Mouse (Mus musculus) neural tube, embryonic 14.5 days (tissue): ENCODE measurements around the gene Btbd3. TPM values are rescaled to one million over a fixed set of nuclear protein-coding genes. Genes with fewer than 3 reads are reported as not detected.
"Not testable (repeated sequence)": the region's sequence is repeated elsewhere in the genome, so short reads cannot be mapped to it uniquely, and the experiment has no call there.

ENCODE experiments used
- ATAC-seq: fragments of 200-750 bp; cut with Nextera tagmentation; 2 replicates; pipeline ENCODE4 v1.8.0; 2017; ENCODE audit warnings: low read depth, mild to moderate bottlenecking, moderate TSS enrichment, moderate library complexity
- H3K27ac ChIP-seq: fragments of 300-500 bp; sonication (generic); 2 replicates; pipeline ENCODE4 v1.5.1; 2014; ENCODE audit warnings: low read depth, mild to moderate bottlenecking, control low read depth, low read length, moderate library complexity, mixed read lengths
- H3K27me3 ChIP-seq: fragments of 300-500 bp; sonication (generic); 2 replicates; pipeline ENCODE4 v1.6.1; 2014; ENCODE audit warnings: low read length; ENCODE audit not compliant: control insufficient read depth, insufficient read depth
- H3K36me3 ChIP-seq: fragments of 300-500 bp; sonication (generic); 2 replicates; pipeline ENCODE4 v1.6.1; 2014; ENCODE audit warnings: low read length, mixed read lengths; ENCODE audit not compliant: control insufficient read depth, insufficient read depth
- H3K4me1 ChIP-seq: fragments of 300-500 bp; sonication (generic); 2 replicates; pipeline ENCODE4 v1.6.1; 2014; ENCODE audit warnings: low read length; ENCODE audit not compliant: control insufficient read depth, insufficient read depth
- H3K4me2 ChIP-seq: fragments of 300-500 bp; sonication (generic); 2 replicates; pipeline ENCODE4 v1.6.1; 2014; ENCODE audit warnings: mild to moderate bottlenecking, low read depth, low read length, control low read depth
- H3K4me3 ChIP-seq: fragments of 300-500 bp; sonication (generic); 2 replicates; pipeline ENCODE4 v1.5.1; 2014; ENCODE audit warnings: low read depth, low read length, control low read depth, mixed read lengths
- H3K9ac ChIP-seq: fragments of 300-500 bp; sonication (generic); replicated peaks from 2 replicates; pipeline ENCODE4 v1.6.1; 2014; ENCODE audit warnings: low read depth, mild to moderate bottlenecking, control low read depth, low read length, mixed read lengths
- H3K9me3 ChIP-seq: fragments of 300-500 bp; sonication (generic); 2 replicates; pipeline ENCODE4 v1.6.1; 2016; ENCODE audit warnings: low read length; ENCODE audit not compliant: control insufficient read depth
- WGBS: fragments of 180-500 bp; shearing (Covaris S2); extraction: QIAGEN DNeasy Blood & Tissue Kit; methylation state at CpG from one replicate; pipeline ENCODE4 v1.1.7; 2014; 5-methylcytosine and 5-hydroxymethylcytosine counted together
- polyA plus RNA-seq: library from polyadenylated mRNA; unstranded; fragments of >200 nt; fragmentation: Nextera tagmentation; extraction: Ambion mirVana; gene quantifications from 2 replicates; pipeline ENCODE4 v1.2.1, GENCODE M21; 2014

The Btbd3 gene
- polyA plus RNA-seq, 1 experiment from 2014 or later: 26.1 TPM

DNA sequence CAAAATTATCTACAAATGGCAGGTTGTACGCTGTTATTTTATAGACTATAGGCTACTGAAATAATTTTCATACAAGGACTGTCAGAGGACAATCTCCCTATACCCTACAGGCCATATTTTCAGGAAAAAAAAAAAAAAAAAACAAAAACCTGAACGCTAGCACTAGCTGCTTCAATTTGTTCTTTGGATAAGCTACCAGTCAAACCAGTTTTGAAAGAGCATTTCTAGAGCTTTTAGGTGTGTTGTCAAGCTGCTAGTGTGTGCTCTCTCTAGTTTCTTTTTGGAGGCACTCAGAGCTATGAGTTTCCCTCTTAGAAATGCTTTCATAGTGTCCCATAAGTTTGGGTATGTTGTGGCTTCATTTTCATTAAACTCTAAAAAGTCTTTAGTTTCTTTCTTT, 77.8 kb downstream of the Btbd3 start:
- ATAC-seq, H3K27ac ChIP-seq, H3K27me3 ChIP-seq, H3K36me3 ChIP-seq, H3K4me1 ChIP-seq, H3K9ac ChIP-seq, H3K4me2 ChIP-seq, H3K9me3 ChIP-seq, H3K4me3 ChIP-seq: not testable (repeated sequence)
- WGBS: 84% methylated on average over 2 of the region's 2 CpGs

DNA sequence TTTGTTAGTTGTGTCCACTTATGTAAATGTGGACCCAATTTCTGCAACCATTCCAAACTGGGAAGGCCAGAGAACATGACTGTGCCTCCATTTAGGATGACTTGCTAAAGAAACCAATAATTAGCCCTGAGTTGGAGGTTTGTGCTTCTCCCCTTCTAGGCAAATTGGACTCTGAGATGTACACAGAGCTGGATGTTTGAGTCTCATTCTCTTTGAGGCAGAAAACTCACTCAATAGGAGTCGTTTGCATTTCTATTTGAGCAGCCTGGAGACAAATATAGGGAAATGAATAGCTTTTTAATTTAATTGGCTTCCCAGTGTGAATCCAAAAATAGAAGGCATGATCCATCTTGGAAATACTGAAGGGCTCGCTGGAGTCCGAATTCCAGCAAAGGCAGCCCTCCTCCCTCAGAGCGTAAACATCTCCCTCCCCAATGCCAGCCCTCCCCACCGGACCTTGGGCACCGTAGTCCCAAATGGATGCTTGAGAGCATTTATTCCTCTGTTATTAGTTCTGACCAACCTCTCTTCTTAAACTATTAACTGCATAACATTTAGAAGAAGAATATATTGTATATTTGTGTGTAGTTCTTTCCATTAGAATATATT, 81.6 kb downstream of the Btbd3 start:
- Histone ChIP-seq H3K27me3 (no peaks in the 10 kb centered on the region), H3K9ac (no peak overlapping the region), H3K4me2 (no peak overlapping the region), H3K36me3 (no peaks in the 10 kb centered on the region), H3K4me3 (no peak overlapping the region), H3K4me1 (no peaks in the 10 kb centered on the region), H3K9me3 (no peaks in the 10 kb centered on the region), H3K27ac (no peak overlapping the region)
- no peak for ATAC-seq
- WGBS: 49% methylated on average over 6 of the region's 6 CpGs

- no peak for ATAC-seq
- H3K4me3 ChIP-seq: no peak overlapping the region
Observed at GRCm38 (mm10) chr2:138338524-138338923, 82.2 kb downstream of the Btbd3 start.

DNA sequence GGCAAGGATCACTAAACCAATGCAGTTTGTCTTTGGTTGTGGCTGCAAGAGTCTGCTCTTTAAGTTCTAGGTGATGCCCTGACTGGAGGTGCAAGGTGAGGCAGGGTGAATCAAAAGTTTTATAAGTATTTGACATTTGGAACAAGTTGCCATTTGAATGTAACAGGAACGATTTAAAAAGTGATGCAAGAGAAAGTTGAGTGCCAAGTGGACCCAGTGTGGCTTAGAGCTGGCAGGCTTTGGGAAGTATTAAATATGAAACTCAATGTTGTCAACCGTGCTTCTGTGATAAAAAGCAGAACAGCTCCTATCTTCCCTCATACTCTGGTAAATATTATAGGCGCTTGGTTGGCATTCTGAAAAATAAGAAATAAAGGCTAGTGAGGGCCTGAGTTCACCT, 99.0 kb downstream of the Btbd3 start:
- Histone ChIP-seq H3K36me3 (no peaks in the 10 kb centered on the region), H3K4me1 (no peaks in the 10 kb centered on the region), H3K9me3 (no peaks in the 10 kb centered on the region), H3K4me3 (no peak overlapping the region), H3K27me3 (no peaks in the 10 kb centered on the region), H3K4me2 (no peak overlapping the region), H3K27ac (no peak overlapping the region), H3K9ac (no peak overlapping the region)
- no peak for ATAC-seq
- WGBS: 96% methylated on average over 3 of the region's 3 CpGs

More at GRCm38 (mm10) chr2:138338524-138338923, 82.2 kb downstream of the Btbd3 start:
- Histone ChIP-seq H3K36me3 (no peaks in the 10 kb centered on the region), H3K4me2 (no peak overlapping the region), H3K27me3 (no peaks in the 10 kb centered on the region), H3K27ac (no peak overlapping the region), H3K4me1 (no peaks in the 10 kb centered on the region), H3K9me3 (no peaks in the 10 kb centered on the region), H3K9ac (no peak overlapping the region)
- 59% methylated on average over 1 of the region's 1 CpGs for WGBS

DNA sequence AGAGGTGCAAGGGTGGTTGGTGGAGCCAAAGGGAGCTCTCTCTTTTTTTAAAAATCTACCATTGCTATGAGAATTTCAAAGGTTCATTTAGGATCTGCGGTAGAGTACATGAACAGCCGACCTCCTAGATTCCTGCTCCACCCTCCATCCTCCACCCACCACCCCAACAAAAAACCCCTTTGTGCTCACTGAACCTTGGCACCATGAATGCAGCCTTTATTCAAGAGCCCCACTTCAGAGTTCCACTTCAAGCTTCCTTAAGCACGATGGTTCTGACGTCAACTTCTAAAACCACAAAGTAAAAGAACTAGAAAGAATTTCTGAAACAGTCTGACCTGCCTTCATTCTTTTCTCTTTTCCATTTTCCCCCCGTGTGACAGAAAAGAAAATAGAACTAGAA, 106.1 kb downstream of the Btbd3 start:
- Histone ChIP-seq H3K9me3 (no peaks in the 10 kb centered on the region), H3K27me3 (no peaks in the 10 kb centered on the region), H3K27ac (no peak overlapping the region), H3K4me3 (no peak overlapping the region), H3K4me1 (no peaks in the 10 kb centered on the region), H3K36me3 (no peaks in the 10 kb centered on the region), H3K9ac (no peak overlapping the region), H3K4me2 (no peak overlapping the region)
- ATAC-seq: no peak
- WGBS: 64% methylated on average over 5 of the region's 5 CpGs

- H3K36me3 ChIP-seq: no peaks in the 10 kb centered on the region
- H3K4me3 ChIP-seq: no peak overlapping the region
- no peak overlapping the region for H3K27ac ChIP-seq
- no peaks in the 10 kb centered on the region for H3K9me3 ChIP-seq
- no peaks in the 10 kb centered on the region for H3K4me1 ChIP-seq
- no peak overlapping the region for H3K4me2 ChIP-seq
- H3K9ac ChIP-seq: no peak overlapping the region
- no peak for ATAC-seq
- WGBS: 93% methylated on average over 4 of the region's 4 CpGs
- H3K27me3 ChIP-seq: no peaks in the 10 kb centered on the region
Observed at GRCm38 (mm10) chr2:138365391-138365790, 109.0 kb downstream of the Btbd3 start.

DNA sequence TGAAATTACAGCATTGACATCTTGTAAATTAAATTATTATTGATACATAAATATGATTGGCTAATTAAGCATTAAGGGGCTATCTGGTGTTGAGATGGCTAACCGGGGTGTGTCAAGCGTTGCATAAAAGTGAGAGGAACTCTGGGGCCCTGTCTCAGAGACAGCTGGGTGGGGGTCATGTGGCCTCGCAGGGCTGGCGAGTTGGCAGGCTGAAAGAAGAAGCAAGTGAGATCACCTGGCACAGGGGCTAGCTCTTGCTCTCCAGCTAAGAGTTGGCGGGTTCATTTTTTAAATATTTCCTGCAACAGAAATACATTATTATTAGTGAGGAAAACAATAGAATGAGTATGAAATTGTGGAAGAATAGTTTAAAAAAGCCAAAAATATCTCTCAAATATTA, 118.2 kb downstream of the Btbd3 start:
- Histone ChIP-seq H3K4me3 (no peak overlapping the region), H3K4me1 (no peaks in the 10 kb centered on the region), H3K27me3 (no peaks in the 10 kb centered on the region), H3K27ac (no peak overlapping the region), H3K36me3 (no peaks in the 10 kb centered on the region), H3K4me2 (no peak overlapping the region), H3K9ac (no peak overlapping the region), H3K9me3 (no peaks in the 10 kb centered on the region)
- WGBS: 93% methylated on average over 5 of the region's 5 CpGs
- ATAC-seq: no peak

DNA sequence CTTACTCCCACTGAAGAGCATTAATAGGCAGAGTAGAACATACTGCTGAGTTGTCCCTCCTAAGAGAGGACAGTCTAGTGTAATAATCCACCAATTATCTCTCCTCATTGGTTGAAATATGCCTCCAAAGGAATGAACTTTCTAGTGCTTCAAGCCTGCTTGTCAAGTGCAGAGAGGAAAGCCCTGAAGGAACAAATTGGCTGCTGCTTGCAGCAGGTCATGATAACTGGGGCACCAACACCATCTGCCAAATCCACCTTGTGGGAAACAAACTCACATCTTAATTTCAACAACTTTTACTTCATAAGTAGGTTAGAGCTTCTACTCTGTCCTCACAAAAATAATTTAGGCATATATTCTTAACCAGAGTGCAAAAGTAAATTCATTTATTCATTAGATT, 122.5 kb downstream of the Btbd3 start:
- H3K4me2 ChIP-seq: no peak overlapping the region
- no peaks in the 10 kb centered on the region for H3K9me3 ChIP-seq
- no peaks in the 10 kb centered on the region for H3K27me3 ChIP-seq
- no peaks in the 10 kb centered on the region for H3K36me3 ChIP-seq
- H3K9ac ChIP-seq: no peak overlapping the region
- H3K27ac ChIP-seq: no peak overlapping the region
- H3K4me3 ChIP-seq: no peak overlapping the region
- no peaks in the 10 kb centered on the region for H3K4me1 ChIP-seq
- ATAC-seq: no peak

DNA sequence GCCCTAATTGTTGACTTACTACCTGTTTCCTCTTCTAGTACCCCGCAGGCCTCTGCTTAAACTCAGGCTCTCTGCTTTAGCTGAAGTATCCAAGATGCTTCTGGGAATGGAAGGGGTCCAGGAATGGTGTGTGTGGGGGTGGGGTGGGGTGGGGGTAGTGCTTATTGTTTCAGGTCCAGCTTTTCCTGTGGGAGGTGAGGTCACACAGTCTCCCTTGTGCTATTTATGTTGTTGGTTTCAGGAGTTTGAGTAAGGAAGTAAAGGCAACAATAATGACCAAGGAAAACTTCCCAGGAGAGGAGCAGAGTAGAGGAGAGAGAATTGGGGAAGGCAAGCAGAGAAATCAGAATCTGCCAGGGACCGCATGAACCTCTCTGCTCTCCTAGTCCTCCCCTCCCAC, 128.4 kb downstream of the Btbd3 start:
- Histone ChIP-seq H3K9me3 (no peaks in the 10 kb centered on the region), H3K4me3 (no peak overlapping the region), H3K4me2 (no peak overlapping the region), H3K36me3 (no peaks in the 10 kb centered on the region), H3K27ac (no peak overlapping the region), H3K4me1 (no peaks in the 10 kb centered on the region), H3K9ac (no peak overlapping the region), H3K27me3 (no peaks in the 10 kb centered on the region)
- ATAC-seq: no peak
- 75% methylated on average over 2 of the region's 2 CpGs for WGBS
